Mouse (Mus musculus): ENCODE measurements around the gene Alg1. TPM values are rescaled to one million over a fixed set of nuclear protein-coding genes. Genes with fewer than 3 reads are reported as not detected.

Gene Alg1
- polyA plus RNA-seq, 1 experiment from 2014 or later = 16.9 TPM

DNA sequence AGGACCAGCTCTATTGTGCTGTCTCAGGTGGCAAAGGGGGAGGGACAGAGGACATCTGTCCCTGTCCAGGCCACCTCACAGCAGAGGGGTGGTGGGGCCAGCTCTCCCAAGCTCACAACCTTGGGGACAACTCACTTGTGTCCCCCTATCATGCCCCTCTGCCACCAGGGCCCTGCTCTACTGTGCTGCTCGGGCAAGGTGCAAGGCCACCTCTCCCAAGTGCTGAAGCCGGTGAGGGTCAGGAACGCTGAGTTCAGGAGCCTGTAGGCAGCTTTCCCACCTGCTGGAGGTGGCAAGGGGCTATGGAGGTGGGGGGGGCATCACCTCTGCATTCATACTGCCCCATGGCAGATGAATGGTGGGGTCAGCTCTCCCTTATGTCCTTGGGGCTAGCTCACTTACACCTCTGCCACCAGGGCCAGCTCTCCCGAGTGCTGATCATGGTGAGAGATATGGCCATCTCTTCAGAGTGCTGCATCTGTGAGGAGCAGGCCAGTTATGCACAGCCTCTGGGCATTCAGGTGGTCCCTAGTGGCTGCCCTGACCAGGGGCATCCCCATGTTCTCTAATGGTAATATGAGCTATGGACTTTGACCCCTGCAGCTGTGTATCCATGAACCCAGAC is 38.1 kb downstream of the Alg1 start:
- Histone ChIP-seq H3K9me3 (ENCODE audit: low read length) (no peaks in the 10 kb centered on the region), H3K9ac (replicated peaks) (no peak overlapping the region), H3K4me2 (ENCODE audit: low read depth, low read length) (no peak overlapping the region), H3K27me3 (ENCODE audit: insufficient read depth, low read length) (no peaks in the 10 kb centered on the region), H3K4me3 (ENCODE audit: low read depth, low read length) (no peak overlapping the region), H3K27ac (ENCODE audit: low read depth) (no peak overlapping the region), H3K36me3 (replicated peaks; ENCODE audit: insufficient read depth, low read length) (no peaks in the 10 kb centered on the region), H3K4me1 (ENCODE audit: insufficient read depth) (no peaks in the 10 kb centered on the region)
- 68% methylated on average over 4 of the region's 4 CpGs for WGBS (ENCODE audit: insufficient replicate concordance)
- ATAC-seq = no peak
- DNase-seq = no peak
- TF ChIP-seq CTCF (IDR thresholded peaks at IDR 0.05; ENCODE audit: low read depth) = no peak
- no peak for TF ChIP-seq EP300 (IDR thresholded peaks at IDR 0.05; ENCODE audit: low read depth)

- no peaks in the 10 kb centered on the region for H3K36me3 ChIP-seq (replicated peaks; ENCODE audit: insufficient read depth, low read length)
- no peak overlapping the region for H3K27ac ChIP-seq (ENCODE audit: low read depth)
- no peaks in the 10 kb centered on the region for H3K27me3 ChIP-seq (ENCODE audit: insufficient read depth, low read length)
- H3K9me3 ChIP-seq (ENCODE audit: low read length) = no peaks in the 10 kb centered on the region
- H3K9ac ChIP-seq (replicated peaks) = no peak overlapping the region
- H3K4me1 ChIP-seq (ENCODE audit: insufficient read depth) = no peaks in the 10 kb centered on the region
- no peak for TF ChIP-seq CTCF (IDR thresholded peaks at IDR 0.05; ENCODE audit: low read depth)
- no peak for TF ChIP-seq EP300 (IDR thresholded peaks at IDR 0.05; ENCODE audit: low read depth)
- DNase-seq = no peak
- no peak overlapping the region for H3K4me3 ChIP-seq (ENCODE audit: low read depth, low read length)
- H3K4me2 ChIP-seq (ENCODE audit: low read depth, low read length) = no peak overlapping the region
- 75% methylated on average over 3 of the region's 3 CpGs for WGBS (ENCODE audit: insufficient replicate concordance)
- no peak for ATAC-seq
Measured at GRCm38 (mm10) chr16:5272371-5272770, 39.0 kb downstream of the Alg1 start.

DNA sequence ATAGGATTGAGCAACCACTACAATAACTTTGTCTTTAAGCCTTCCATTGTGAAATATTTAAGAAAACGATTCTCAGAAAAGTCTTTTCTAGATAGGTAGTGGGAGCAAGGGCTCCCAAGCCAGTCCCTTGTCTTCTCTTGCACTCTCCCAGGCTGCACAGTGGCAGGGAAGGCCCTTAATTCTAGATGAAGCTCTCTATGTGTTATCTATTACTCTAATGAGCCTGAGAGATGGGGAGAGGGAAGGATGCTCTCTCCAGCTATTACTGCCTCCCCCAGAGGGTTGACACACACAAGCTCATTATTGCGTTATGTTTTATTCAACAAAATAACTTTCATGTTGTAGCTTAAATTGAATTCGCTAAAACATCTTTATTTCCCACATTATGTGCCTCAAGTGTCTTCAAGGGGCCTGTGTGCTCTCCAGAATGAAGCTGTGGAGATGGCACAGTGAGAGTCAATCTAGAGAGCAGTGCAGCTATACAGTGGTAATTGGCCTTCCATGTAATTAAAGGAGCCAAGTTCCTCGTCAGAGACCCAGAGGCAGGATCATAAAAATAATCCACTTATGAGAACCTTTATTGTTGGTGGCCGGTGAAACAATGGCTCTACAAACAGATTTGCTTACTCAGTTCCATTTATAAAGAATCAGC is 46.3 kb downstream of the Alg1 start:
- Histone ChIP-seq H3K9me3 (ENCODE audit: low read length) (no peaks in the 10 kb centered on the region), H3K36me3 (replicated peaks; ENCODE audit: insufficient read depth, low read length) (no peaks in the 10 kb centered on the region), H3K27me3 (ENCODE audit: insufficient read depth, low read length) (no peaks in the 10 kb centered on the region), H3K4me3 (ENCODE audit: low read depth, low read length) (no peak overlapping the region), H3K4me1 (ENCODE audit: insufficient read depth) (no peaks in the 10 kb centered on the region), H3K27ac (ENCODE audit: low read depth) (no peak overlapping the region), H3K4me2 (ENCODE audit: low read depth, low read length) (no peak overlapping the region), H3K9ac (replicated peaks) (no peak overlapping the region)
- WGBS (ENCODE audit: insufficient replicate concordance) = 68% methylated on average over 5 of the region's 5 CpGs
- DNase-seq (no peak), ATAC-seq (no peak)
- TF ChIP-seq CTCF (IDR thresholded peaks at IDR 0.05; ENCODE audit: low read depth) (no peak), EP300 (IDR thresholded peaks at IDR 0.05; ENCODE audit: low read depth) (no peak)

DNA sequence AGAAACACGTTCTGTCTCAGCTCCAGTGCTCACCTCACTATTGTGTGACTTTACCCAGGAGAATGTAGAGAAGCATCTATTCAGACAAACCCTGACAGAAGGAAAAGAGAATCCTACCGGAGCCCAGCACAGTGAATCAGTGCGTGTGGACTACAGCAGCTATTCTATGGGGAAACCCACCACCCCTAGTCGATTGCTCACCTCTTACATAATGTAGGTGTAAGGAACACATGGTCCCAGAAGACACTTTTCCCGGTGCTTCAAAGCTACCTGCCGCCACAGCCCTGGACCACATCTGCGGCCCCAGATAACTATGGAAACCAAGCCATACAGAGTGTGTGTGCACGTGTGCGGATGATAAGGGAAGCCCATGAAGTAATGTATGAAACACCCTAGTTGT is 49.3 kb downstream of the Alg1 start:
- Histone ChIP-seq H3K9ac (replicated peaks) (no peak overlapping the region), H3K4me2 (ENCODE audit: low read depth, low read length) (no peak overlapping the region), H3K36me3 (replicated peaks; ENCODE audit: insufficient read depth, low read length) (no peaks in the 10 kb centered on the region), H3K27me3 (ENCODE audit: insufficient read depth, low read length) (no peaks in the 10 kb centered on the region), H3K4me3 (ENCODE audit: low read depth, low read length) (no peak overlapping the region), H3K4me1 (ENCODE audit: insufficient read depth) (no peaks in the 10 kb centered on the region), H3K27ac (ENCODE audit: low read depth) (no peak overlapping the region), H3K9me3 (ENCODE audit: low read length) (no peaks in the 10 kb centered on the region)
- WGBS (ENCODE audit: insufficient replicate concordance) = 81% methylated on average over 9 of the region's 9 CpGs
- no peak for DNase-seq
- TF ChIP-seq CTCF (IDR thresholded peaks at IDR 0.05; ENCODE audit: low read depth) (no peak), EP300 (IDR thresholded peaks at IDR 0.05; ENCODE audit: low read depth) (no peak)
- no peak for ATAC-seq

DNA sequence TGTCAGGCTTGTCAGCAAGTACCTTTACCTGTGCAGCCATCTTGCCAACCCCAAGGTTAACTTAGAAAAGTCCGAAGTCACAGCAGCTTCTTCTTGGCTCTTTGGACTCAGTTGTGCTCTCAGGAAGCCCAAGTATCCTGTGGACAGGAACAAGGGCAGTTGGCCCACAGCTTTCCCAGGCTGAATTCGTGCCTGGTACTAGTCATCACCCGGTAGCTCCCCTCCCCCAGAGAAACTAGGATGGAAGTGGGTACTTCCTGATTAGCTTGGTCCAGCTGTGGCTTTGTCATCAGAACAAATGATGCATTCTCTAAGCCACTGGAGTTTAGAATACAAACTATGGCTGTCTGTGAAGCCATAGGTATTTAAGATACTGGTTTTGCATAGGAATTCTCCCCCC is 52.0 kb downstream of the Alg1 start:
- no peaks in the 10 kb centered on the region for H3K36me3 ChIP-seq (replicated peaks; ENCODE audit: insufficient read depth, low read length)
- DNase-seq (no peak), ATAC-seq (no peak)
- no peaks in the 10 kb centered on the region for H3K9me3 ChIP-seq (ENCODE audit: low read length)
- H3K27ac ChIP-seq (ENCODE audit: low read depth) = no peak overlapping the region
- H3K27me3 ChIP-seq (ENCODE audit: insufficient read depth, low read length) = no peaks in the 10 kb centered on the region
- H3K9ac ChIP-seq (replicated peaks) = no peak overlapping the region
- WGBS (ENCODE audit: insufficient replicate concordance) = 45% methylated on average over 3 of the region's 3 CpGs
- H3K4me2 ChIP-seq (ENCODE audit: low read depth, low read length) = no peak overlapping the region
- no peak overlapping the region for H3K4me3 ChIP-seq (ENCODE audit: low read depth, low read length)
- no peaks in the 10 kb centered on the region for H3K4me1 ChIP-seq (ENCODE audit: insufficient read depth)
- no peak for TF ChIP-seq EP300 (IDR thresholded peaks at IDR 0.05; ENCODE audit: low read depth)
- TF ChIP-seq CTCF (IDR thresholded peaks at IDR 0.05; ENCODE audit: low read depth) = no peak

Small RNAs within 50 kb of the gene (microRNA-seq; reads per million reads assigned to microRNA genes)
- gene Gm23689 = not detected
- gene Gm26095 = not detected
- gene Mir6364 = not detected

Other genes starting within 250 kb of the Alg1 start
- gene Sept12, start 235.8 kb upstream of the Alg1 start, polyA plus RNA-seq (2015; fragmentation: Nextera tagmentation; extraction: Ambion mirVana) = not detected in 2 replicates
- 23.6 and 23.7 TPM in 2 replicates for gene Smim22, start 226.3 kb upstream of the Alg1 start, polyA plus RNA-seq (2015; fragmentation: Nextera tagmentation; extraction: Ambion mirVana)
- gene Rogdi, start 220.1 kb upstream of the Alg1 start, polyA plus RNA-seq (2015; fragmentation: Nextera tagmentation; extraction: Ambion mirVana) = 105 and 114 TPM in 2 replicates
- 31.4 and 35.7 TPM in 2 replicates for gene Glyr1, start 183.8 kb upstream of the Alg1 start, polyA plus RNA-seq (2015; fragmentation: Nextera tagmentation; extraction: Ambion mirVana)
- 6.4 and 6.5 TPM in 2 replicates for gene Ubn1, start 183.6 kb upstream of the Alg1 start, polyA plus RNA-seq (2015; fragmentation: Nextera tagmentation; extraction: Ambion mirVana)
- 0.39 and 0.54 TPM in 2 replicates for gene Ppl, start 101.2 kb upstream of the Alg1 start, polyA plus RNA-seq (2015; fragmentation: Nextera tagmentation; extraction: Ambion mirVana)
- gene Sec14l5, start 86.5 kb upstream of the Alg1 start, polyA plus RNA-seq (2015; fragmentation: Nextera tagmentation; extraction: Ambion mirVana) = 0.04 TPM in 1 of 2 replicates, not detected in the other
- gene Nagpa, start 29.6 kb upstream of the Alg1 start, polyA plus RNA-seq (2015; fragmentation: Nextera tagmentation; extraction: Ambion mirVana) = 7.3 and 7.7 TPM in 2 replicates
- 1.8 and 2.4 TPM in 2 replicates for gene AU021092, start 11.3 kb upstream of the Alg1 start, polyA plus RNA-seq (2015; fragmentation: Nextera tagmentation; extraction: Ambion mirVana)
- gene Eef2kmt, start 22.4 kb downstream of the Alg1 start, polyA plus RNA-seq (2015; fragmentation: Nextera tagmentation; extraction: Ambion mirVana) = 8.3 and 8.9 TPM in 2 replicates

Measured in liver, postnatal 0 days (tissue).